Mouse (Mus musculus): ENCODE data around the gene Fgf7. TPM values are rescaled to one million over a fixed set of nuclear protein-coding genes. Genes with fewer than 3 reads are reported as not detected.
A peak's percentile ranks its signal among the peaks of the same experiment; 100 is the strongest.

Gene Fgf7
- polyA plus RNA-seq (2015; fragmentation: Nextera tagmentation; extraction: Ambion mirVana) = 0.60 and 0.76 TPM in 2 replicates

GRCm38 (mm10) chr2:126034379-126035005 lies at the start of gene Fgf7:
Gene Fgf7 (plus strand): TSS chr2:126034658.
- H3K27ac ChIP-seq (replicated peaks) = no peak within 1 kb of the TSS
- no peak for ATAC-seq (ENCODE audit: extremely low read depth, insufficient number of reproducible peaks, low FRiP score, low TSS enrichment)
- WGBS = 64% methylated on average over 15 of the region's 15 CpGs
- no peak within 1 kb of the TSS for H3K4me3 ChIP-seq
- H3K9me3 ChIP-seq = no peaks in the 10 kb centered on the region
- no peaks in the 10 kb centered on the region for H3K27me3 ChIP-seq (replicated peaks)
- no peaks in the 10 kb centered on the region for H3K36me3 ChIP-seq
- H3K9ac ChIP-seq = no peak within 1 kb of the TSS
- H3K4me1 ChIP-seq = peaks cover 41% of the 10 kb centered on the region
- peak within 1 kb of the TSS; percentile 29 for H3K4me2 ChIP-seq

DNA sequence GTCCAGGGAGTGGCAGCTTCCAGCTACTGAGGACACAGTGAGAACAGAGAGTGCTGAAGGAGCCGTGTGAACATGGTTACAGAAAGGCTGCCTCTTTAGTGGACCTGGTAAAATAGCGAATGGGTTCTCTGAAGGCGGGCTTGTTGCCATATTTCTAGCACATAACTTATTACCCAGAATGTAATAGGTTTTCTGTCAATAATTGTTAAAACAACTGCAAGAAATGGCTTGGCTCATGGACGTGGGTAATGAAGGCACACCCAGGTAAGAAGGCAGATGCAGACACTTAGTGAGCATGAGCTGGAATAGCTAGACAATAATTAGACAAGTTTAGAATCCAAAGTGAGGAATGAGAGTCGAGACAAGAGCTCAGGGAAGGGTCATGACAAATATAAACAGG lies 32.2 kb upstream of the Fgf7 start:
- ATAC-seq (ENCODE audit: extremely low read depth, insufficient number of reproducible peaks, low FRiP score, low TSS enrichment) = no peak
- Histone ChIP-seq H3K4me3 (no peak overlapping the region), H3K9me3 (no peaks in the 10 kb centered on the region), H3K36me3 (no peaks in the 10 kb centered on the region), H3K9ac (no peak overlapping the region), H3K4me2 (no peak overlapping the region), H3K27me3 (replicated peaks) (no peaks in the 10 kb centered on the region), H3K27ac (replicated peaks) (no peak overlapping the region), H3K4me1 (0 out of 2 replicates have a peak, but pooled peaks cover 5% of the 10 kb centered on the region)
- WGBS = 62% methylated on average over 5 of the region's 5 CpGs

DNA sequence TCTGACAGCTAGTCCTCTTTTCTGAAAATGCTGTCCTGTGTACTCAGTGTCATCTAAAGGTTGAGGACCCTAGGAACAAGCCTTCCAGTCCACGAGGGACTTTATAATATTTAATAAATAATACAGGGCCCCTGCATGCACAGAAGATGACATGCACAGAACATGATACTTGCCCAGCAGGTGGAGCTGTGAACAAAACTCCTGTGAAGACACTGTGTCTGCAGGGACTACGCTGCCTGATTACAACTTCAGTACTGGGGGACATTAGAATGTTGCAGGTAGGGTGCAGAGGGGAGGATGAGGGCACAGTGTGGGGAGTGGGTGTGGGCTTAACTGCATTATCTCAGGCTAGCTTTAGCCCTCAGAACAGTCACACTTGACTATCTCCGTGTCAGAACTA lies 28.4 kb upstream of the Fgf7 start:
- Histone ChIP-seq H3K9me3 (no peaks in the 10 kb centered on the region), H3K4me3 (no peak overlapping the region), H3K27ac (replicated peaks) (no peak overlapping the region), H3K27me3 (replicated peaks) (no peaks in the 10 kb centered on the region), H3K4me2 (no peak overlapping the region), H3K9ac (no peak overlapping the region), H3K36me3 (no peaks in the 10 kb centered on the region), H3K4me1 (0 out of 2 replicates have a peak, but pooled peaks cover 5% of the 10 kb centered on the region)
- WGBS = 28% methylated on average over 3 of the region's 3 CpGs
- ATAC-seq (ENCODE audit: extremely low read depth, insufficient number of reproducible peaks, low FRiP score, low TSS enrichment) = no peak

- WGBS = 61% methylated on average over 2 of the region's 2 CpGs
- no peak for ATAC-seq (ENCODE audit: extremely low read depth, insufficient number of reproducible peaks, low FRiP score, low TSS enrichment)
Measured at GRCm38 (mm10) chr2:126006742-126007141, 27.7 kb upstream of the Fgf7 start.

DNA sequence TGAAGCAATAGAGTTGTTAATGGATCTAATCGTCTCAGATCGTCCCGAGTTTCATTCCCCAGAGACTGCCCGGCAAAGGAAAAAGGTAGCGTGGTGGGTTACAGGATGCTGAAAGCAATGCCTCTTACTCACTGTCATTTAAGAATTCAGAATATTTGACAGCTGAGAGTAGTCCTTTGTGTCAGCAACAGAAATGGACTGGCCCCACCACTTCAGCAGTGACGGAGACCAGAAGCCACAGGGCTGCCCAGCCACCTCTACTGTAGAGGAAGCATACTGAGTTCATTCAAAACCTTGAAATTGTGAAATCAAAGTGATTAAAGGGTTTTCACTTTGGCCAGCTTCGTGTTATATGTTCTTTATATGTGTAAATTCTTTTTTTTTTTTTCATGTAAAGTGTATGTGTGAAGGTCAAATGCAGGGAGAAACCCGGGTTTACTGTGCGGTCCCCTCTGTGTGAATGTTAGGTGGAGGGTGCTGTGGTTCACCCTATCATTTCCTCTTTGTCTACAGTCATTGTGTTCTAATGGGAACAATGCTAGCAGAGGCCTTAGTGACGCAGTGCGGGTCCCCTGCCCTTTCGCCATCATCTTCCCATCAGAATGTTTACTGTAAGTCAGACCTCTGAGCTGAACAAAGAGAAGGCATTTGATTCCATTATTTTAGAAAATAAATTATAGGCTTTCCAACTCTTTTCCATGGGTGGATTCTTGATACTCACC lies 19.3 kb upstream of the Fgf7 start:
- Histone ChIP-seq H3K4me2 (peak overlapping the region; percentile 35), H3K4me1 (peaks cover 23% of the 10 kb centered on the region), H3K4me3 (no peak overlapping the region), H3K27ac (replicated peaks) (peak overlapping the region; percentile 82), H3K9me3 (no peaks in the 10 kb centered on the region), H3K27me3 (replicated peaks) (no peaks in the 10 kb centered on the region), H3K36me3 (no peaks in the 10 kb centered on the region), H3K9ac (no peak overlapping the region)
- peak; percentile 61; the same call in 1 of the 2 replicates for ATAC-seq (ENCODE audit: extremely low read depth, insufficient number of reproducible peaks, low FRiP score, low TSS enrichment)
- 31% methylated on average over 12 of the region's 12 CpGs for WGBS

More at GRCm38 (mm10) chr2:126006742-126007141, 27.7 kb upstream of the Fgf7 start:
- H3K9me3 ChIP-seq = no peaks in the 10 kb centered on the region
- no peaks in the 10 kb centered on the region for H3K36me3 ChIP-seq
- H3K4me1 ChIP-seq = 0 out of 2 replicates have a peak, but pooled peaks cover 5% of the 10 kb centered on the region
- H3K27ac ChIP-seq (replicated peaks) = no peak overlapping the region
- no peaks in the 10 kb centered on the region for H3K27me3 ChIP-seq (replicated peaks)
- no peak overlapping the region for H3K4me3 ChIP-seq
- H3K9ac ChIP-seq = no peak overlapping the region
- H3K4me2 ChIP-seq = no peak overlapping the region

- no peak overlapping the region for H3K9ac ChIP-seq
- H3K36me3 ChIP-seq = no peaks in the 10 kb centered on the region
- no peaks in the 10 kb centered on the region for H3K9me3 ChIP-seq
- ATAC-seq (ENCODE audit: extremely low read depth, insufficient number of reproducible peaks, low FRiP score, low TSS enrichment) = no peak
- H3K27me3 ChIP-seq (replicated peaks) = no peaks in the 10 kb centered on the region
- no peak overlapping the region for H3K4me3 ChIP-seq
- WGBS = 59% methylated on average over 3 of the region's 3 CpGs
- no peak overlapping the region for H3K4me2 ChIP-seq
- peaks cover 23% of the 10 kb centered on the region for H3K4me1 ChIP-seq
- H3K27ac ChIP-seq (replicated peaks) = peak overlapping the region; percentile 82
Measured at GRCm38 (mm10) chr2:126015763-126016473, 18.5 kb upstream of the Fgf7 start.

- WGBS = 58% methylated on average over 8 of the region's 8 CpGs
- ATAC-seq (ENCODE audit: extremely low read depth, insufficient number of reproducible peaks, low FRiP score, low TSS enrichment) = no peak
- Histone ChIP-seq H3K36me3 (no peaks in the 10 kb centered on the region), H3K9ac (no peak overlapping the region), H3K27ac (replicated peaks) (no peak overlapping the region), H3K27me3 (replicated peaks) (no peaks in the 10 kb centered on the region), H3K4me3 (no peak overlapping the region), H3K4me2 (no peak overlapping the region), H3K4me1 (peaks cover 20% of the 10 kb centered on the region), H3K9me3 (no peaks in the 10 kb centered on the region)
Measured at GRCm38 (mm10) chr2:126031186-126031900, 3.1 kb upstream of the Fgf7 start.

DNA sequence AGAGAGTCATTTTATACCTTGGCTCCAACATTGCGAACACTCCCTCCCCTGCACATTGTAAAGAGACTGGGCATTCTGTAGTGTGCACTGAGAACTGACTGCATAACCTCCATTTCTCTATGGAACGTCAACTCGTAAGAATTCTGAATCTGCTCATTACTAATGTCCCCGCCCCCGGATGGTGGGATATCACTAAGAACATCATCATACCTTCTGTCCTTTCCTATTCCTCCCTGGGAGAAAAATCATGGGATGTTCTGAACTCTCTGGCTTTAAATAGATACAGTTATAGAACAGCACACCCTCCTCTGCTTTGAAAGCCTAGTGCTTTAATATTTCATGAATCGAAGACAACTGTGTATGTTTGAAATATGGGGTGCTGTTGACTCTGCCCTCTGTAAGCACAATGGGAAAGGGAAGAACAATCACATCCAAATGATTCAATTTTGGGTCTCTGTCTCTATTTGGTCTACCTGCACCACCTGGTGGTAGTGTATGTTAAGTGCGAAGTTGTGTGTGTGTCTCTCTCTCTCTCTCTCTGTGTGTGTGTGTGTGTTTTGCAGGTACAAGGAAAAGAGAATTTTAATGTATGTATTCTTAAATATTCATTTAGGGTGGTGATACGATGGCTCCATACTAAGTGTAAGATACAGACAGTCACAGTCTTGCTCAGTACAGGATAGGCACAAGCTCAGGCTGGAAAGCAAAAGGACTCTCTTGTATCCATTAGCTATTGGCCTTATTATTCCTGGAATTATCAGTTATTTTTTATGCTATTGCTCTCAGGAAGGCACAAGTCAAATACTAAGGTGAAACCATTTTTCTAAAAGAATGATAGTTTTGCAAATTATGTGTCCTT lies 1.1 kb upstream of the Fgf7 start:
- Histone ChIP-seq H3K27me3 (replicated peaks) (no peaks in the 10 kb centered on the region), H3K4me3 (no peak overlapping the region), H3K27ac (replicated peaks) (no peak overlapping the region), H3K9ac (no peak overlapping the region), H3K4me1 (peaks cover 30% of the 10 kb centered on the region), H3K4me2 (no peak overlapping the region), H3K36me3 (no peaks in the 10 kb centered on the region), H3K9me3 (no peaks in the 10 kb centered on the region)
- 65% methylated on average over 8 of the region's 8 CpGs for WGBS
- ATAC-seq (ENCODE audit: extremely low read depth, insufficient number of reproducible peaks, low FRiP score, low TSS enrichment) = no peak

DNA sequence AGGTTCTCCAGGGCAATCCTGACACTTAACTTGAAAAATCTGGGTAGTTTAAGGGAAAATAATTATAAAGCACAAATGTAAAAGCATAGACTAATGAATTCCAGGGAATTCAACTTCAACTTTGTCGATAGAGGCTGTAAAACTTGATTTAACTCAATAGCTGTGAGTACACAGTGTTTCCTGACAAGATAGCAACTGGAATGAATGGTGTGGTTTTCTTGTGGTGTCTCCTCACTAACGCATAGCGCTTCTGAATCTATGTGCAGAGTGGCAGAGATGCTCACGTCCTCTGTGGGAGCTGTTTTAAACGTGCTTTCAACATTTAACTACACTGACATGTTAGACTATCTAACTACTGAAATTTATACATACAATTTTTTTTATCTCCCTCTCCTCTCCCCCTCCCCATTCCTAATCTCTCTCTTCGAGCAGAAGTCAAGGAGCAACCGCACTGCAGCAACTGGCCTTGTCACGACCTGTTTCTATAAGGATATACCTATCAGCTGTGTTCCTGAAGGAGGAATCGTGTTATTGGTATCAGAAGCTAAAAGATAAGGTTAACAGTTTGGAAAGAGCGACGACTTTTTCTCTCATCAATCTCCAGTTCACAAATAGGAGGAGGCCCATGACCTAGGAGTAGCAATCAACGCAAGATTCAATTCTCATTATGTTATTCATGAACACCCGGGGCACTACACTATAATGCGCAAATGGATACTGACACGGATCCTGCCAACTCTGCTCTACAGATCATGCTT lies 734 bp downstream of the Fgf7 start:
- no peak for ATAC-seq (ENCODE audit: extremely low read depth, insufficient number of reproducible peaks, low FRiP score, low TSS enrichment)
- Histone ChIP-seq H3K27ac (replicated peaks) (no peak overlapping the region), H3K27me3 (replicated peaks) (no peaks in the 10 kb centered on the region), H3K4me3 (no peak overlapping the region), H3K4me2 (peak overlapping the region; percentile 29), H3K36me3 (no peaks in the 10 kb centered on the region), H3K9ac (no peak overlapping the region), H3K9me3 (no peaks in the 10 kb centered on the region), H3K4me1 (peaks cover 47% of the 10 kb centered on the region)
- 41% methylated on average over 15 of the region's 15 CpGs for WGBS

GRCm38 (mm10) chr2:126036121-126036520 lies 1.7 kb downstream of the Fgf7 start:
- H3K4me1 ChIP-seq = peaks cover 47% of the 10 kb centered on the region
- ATAC-seq (ENCODE audit: extremely low read depth, insufficient number of reproducible peaks, low FRiP score, low TSS enrichment) = no peak
- H3K4me2 ChIP-seq = peak overlapping the region; percentile 29; the same call in 1 of the 2 replicates
- H3K9me3 ChIP-seq = no peaks in the 10 kb centered on the region
- H3K4me3 ChIP-seq = no peak overlapping the region
- no peaks in the 10 kb centered on the region for H3K27me3 ChIP-seq (replicated peaks)
- H3K36me3 ChIP-seq = no peaks in the 10 kb centered on the region
- WGBS = 83% methylated on average over 4 of the region's 4 CpGs
- no peak overlapping the region for H3K9ac ChIP-seq
- no peak overlapping the region for H3K27ac ChIP-seq (replicated peaks)
